Mouse (Mus musculus): Measurements from ENCODE around the gene Pdzd2. TPM values are rescaled to one million over a fixed set of nuclear protein-coding genes. Genes with fewer than 3 reads are reported as not detected.

The Pdzd2 gene
- total RNA-seq, 2 experiments from 2014 or later: 47.4 to 55.9 TPM

DNA sequence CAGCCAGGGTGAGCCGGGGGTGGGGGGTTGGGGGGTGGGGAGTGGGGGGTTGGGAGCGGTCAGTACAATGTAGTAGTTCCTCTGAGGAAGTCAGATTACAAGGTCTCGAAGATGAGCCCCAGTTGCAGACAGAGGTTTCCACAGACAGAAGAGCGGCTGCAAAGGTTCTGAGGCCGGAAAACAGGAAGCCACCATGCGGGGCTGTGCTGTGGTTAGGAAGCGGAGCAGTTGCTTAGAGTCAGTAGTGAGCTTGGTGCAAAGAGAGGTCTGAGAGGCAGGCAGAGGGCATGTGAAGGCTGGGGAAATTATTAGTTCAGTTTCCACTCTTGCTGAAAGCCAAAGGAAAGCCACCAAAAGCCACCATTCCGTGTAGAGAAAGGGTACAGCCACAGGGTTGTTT, 303.8 kb downstream of the Pdzd2 start:
- no peak for DNase-seq (ENCODE audit: low spot score in 2 of 2)

DNA sequence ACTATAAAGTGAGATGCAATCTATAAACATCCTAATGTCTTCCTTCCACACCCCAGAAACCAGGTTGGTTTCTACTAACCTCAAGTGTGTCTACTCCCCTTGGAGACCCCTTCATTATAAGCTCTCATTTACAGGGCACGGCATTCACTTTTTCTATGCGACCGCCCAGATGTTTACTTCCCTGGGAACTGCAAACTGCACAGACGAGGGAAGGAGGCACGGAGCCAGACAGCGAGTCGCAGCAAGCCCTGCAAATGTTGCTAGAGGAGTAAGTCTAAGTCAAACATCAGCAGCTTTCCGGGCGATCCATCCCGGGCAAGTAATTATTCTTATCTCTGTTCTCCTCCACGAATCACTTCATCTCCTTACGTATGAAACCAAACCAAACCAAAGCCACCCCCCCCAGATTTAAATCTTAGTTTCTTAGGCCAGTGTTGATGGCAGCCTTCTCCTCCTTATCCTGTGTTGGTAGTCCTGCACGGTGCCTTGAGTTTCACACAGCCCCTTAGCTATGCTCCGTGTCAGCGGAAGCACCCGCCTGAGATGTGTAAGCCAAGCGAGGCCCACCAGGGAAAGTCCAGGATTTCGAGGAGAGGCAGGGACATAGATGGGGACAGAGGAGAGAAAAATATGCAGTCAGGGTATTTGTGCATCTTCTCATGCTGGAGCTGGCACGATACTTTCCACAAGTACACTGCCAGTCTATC, 305.7 kb downstream of the Pdzd2 start:
- no peak for DNase-seq (ENCODE audit: low spot score in 2 of 2)

DNA sequence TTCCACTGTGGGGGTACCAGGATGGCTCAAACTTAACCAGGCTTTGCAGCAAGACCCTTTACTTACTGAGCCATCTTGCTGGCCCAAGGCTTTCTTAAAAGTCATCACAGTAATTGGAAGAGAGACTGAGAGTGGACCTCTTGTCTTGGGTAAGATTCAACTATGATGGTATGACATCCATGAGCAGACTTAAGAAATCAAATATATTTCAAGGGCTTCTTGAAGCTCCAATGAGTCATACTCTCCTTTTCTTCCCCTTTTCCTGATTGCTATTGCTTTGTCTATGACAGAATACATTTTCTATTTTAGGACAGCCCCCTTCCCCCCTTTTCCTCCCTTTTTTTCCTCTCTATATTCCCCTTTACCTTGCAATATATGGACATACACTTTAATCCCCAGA, 306.8 kb downstream of the Pdzd2 start:
- no peak for DNase-seq (ENCODE audit: low spot score in 2 of 2)

DNA sequence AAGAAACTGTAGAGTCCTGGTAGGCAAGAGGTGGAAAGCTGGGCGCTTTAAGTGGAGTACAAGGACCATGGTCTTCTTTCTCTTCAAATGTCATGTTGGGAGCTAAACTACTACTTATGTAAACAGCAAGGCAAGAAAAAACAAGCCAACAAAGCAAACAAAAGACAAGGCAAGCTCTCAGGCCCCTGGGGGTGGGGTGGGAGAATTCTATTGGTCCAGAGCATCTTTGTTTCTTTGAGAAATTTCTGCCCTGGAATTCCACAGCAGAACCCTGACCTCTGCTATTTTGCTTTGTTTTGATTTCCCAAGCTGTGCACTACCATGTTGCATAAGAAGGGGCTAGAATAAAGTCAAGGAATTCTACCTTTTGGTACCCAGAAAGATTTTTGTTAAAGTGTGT, 307.4 kb downstream of the Pdzd2 start:
- DNase-seq (ENCODE audit: low spot score in 2 of 2): no peak

DNA sequence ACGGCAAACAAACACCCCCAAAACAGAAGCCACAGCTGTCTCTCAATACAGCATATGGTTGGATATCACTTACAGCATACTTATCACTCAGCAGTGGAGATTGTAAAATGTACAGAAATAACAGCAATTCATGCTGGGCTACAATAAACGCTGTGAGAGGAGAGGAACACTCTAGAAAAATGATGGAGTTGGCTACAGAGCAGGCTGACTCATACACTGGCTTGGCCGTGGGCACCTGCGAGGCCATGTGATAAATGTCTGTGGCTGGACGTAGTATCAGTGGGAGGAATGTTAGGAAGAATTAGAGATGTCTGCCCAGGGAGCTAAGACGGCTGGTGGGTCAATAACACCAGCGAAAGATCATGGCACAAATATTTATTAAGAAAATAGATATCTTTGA, 308.0 kb downstream of the Pdzd2 start:
- DNase-seq (ENCODE audit: low spot score in 2 of 2): no peak

DNA sequence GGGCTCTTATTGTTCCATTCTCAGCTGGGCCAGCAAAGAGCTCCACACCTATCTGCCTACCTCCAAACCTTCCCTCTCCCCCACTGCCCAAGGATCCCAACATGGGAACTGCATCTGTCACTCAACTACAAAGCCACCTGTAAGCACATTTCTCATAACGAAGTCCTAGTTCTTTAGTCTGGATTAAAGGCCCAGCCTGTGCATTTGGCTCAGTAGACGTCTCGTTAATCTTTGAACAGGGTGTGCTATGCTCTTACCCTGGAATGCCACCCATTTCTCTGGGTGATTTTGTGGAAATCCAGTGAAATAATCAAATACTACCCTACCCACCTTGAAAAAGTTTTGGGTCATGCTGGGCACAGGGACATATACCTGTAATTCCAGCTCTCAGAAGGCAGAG, 308.5 kb downstream of the Pdzd2 start:
- no peak for DNase-seq (ENCODE audit: low spot score in 2 of 2)

DNA sequence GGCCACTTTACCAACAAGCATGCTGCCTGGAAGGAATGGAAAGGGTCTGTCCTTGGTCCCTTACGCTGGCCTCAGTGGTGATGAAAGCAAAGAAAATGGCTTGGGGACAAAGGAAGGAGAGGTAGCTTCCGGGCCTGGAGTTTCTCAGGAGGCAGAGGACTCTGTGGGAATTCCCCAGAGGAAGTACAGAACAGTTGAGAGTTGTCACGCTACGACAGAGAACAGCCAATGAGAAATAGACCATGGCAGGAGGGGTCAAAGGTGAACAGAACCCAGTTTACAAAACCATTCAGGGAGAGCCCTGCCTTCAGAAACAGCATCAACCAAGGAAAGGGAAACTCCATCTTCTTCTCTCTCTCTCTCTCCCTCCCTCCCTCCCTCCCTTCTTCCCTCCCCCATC, 309.1 kb downstream of the Pdzd2 start:
- DNase-seq (ENCODE audit: low spot score in 2 of 2): no peak

DNA sequence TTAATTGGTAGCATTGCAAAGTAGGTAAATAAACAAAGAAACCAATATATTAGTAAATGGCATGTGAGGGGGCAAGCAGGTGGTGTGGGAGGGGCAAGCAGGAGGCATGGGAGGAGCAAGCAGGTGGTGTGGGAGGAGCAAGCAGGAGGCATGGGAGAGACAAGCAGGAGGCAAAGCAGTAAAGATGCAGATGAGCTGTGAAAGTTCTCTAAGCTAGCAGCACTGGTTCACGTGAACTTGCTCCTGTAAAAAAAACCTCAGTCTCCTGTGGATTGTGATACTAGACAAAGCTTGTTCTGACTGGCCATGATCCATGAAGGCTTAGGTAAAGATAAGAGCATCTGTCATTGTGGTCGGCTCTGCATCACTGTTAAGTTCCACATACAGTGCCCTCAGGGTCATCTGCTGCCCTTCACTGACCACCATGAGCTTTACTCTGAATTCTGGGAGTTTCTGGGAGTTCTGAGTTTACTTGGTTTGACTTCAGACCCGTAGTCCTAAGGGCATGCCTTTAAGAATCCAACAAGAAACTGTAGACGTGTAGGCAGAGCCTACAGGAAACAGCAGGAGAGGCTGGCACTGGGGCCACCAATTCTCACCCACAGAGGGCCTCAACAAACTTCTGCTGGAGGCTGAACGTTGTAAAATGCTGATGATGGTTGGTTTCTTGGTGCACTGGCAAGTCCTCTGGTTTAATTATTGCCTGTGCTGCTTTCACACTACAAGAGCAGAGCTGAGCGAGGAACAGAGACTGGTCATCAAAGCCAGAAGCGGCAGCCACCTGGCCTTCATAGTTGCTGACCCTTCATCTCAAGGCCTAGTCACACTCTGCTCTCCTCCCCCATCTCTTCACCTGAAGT, 309.9 kb downstream of the Pdzd2 start:
- no peak for DNase-seq (ENCODE audit: low spot score in 2 of 2)

DNA sequence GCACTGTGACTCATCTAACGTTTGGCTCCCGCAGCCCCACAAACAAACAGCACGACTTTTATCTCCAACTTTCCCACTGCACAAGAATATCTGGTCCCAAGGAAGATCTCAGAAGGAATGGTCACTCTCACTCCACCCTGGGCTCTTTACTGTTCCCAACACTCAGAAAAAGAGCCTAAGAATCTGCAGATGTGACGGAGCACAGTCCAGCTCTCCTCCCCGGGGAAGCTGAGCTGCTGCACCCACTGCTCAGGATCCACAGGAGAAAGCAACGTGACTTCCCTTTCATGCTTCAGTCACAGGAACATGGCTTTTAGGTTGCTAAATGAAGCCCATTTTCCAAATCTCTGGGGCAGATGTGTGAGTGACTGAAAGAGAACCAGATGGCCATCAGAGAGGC, 311.9 kb downstream of the Pdzd2 start:
- no peak for DNase-seq (ENCODE audit: low spot score in 2 of 2)

DNA sequence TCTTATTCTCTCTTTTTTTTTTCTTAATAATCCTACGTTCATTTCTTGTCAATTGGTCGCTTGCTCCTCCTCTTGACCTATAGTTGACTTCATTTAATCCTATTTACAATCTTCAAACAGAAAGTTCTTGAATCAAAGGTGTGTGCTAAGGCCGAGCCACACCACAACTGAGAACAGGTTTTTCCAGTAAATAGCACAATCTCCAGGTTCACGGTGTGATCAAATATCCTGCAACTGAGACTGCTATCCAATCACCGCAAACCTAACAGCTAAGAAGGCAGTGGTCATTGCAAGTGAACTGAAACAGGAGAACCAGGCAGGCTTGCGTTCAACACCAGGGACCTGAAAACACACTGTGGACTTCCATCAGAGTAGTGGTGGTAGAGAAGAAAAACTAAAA, 313.4 kb downstream of the Pdzd2 start:
- no peak for DNase-seq (ENCODE audit: low spot score in 2 of 2)

DNA sequence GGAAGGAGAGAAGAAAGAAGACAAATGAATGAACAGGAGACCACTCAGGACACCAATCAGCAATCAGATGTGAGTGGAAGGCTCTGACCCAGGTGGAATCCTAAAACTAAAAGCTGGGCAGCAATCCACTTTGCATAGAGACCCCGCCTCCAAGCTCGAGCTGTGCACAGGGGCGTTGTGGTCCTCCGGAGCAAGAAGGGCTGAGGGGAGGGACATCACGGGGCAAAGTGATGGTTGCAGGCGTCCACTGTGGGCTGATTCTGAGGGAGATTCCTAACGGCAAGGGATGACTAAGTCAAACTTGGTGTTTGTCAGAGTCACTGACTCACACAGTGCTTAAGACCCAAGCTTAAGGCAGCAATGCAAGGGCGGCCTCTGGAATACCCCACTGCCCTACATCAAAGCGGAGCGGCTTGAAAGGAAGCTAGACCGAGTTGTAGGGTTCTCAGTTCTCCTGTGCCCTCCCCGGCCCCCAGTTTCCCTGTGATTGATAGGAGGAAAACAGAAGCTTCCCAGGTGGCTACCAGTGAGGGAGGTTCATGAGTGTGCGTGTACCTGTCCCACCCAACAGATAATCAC, 314.6 kb downstream of the Pdzd2 start:
- DNase-seq (ENCODE audit: low spot score in 2 of 2): no peak

DNA sequence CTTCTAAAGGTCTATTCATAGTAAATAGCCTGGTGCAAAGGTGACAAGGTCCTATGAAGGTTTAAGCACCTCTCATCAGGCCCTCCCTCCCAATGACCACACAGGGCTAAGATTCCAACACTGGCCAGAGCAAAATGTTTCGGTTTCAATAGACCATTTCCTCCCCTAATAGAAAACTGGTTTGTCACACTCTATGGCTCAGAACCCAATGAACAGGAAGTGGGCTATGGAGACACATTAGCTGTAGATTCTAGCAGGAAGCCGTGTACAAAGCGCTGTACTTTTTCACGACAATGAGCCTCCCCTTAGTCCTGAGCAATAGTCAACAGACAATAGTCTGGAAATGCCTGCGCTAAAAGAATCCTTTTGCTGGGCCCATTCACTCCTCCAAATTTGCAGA, 315.5 kb downstream of the Pdzd2 start:
- DNase-seq (ENCODE audit: low spot score in 2 of 2): no peak

DNA sequence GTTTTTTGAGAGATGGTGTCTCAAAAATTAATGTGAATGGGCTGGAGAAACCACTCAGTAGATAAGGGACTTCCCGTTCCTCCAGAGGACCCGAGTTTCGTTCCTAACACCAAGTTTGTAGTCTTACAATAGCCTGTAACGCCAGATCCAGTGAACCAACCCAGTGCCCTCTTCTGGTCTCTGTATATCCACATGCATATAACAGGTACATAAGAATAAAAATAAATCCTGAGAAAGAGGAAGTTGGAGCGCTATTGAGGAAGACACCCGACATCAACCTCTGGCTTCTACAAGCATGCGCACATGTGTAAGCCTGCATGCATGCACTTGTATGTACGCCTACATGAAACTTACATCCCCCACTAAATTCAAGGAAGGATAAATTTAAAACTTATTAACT, 318.8 kb downstream of the Pdzd2 start:
- no peak for DNase-seq (ENCODE audit: low spot score in 2 of 2)

DNA sequence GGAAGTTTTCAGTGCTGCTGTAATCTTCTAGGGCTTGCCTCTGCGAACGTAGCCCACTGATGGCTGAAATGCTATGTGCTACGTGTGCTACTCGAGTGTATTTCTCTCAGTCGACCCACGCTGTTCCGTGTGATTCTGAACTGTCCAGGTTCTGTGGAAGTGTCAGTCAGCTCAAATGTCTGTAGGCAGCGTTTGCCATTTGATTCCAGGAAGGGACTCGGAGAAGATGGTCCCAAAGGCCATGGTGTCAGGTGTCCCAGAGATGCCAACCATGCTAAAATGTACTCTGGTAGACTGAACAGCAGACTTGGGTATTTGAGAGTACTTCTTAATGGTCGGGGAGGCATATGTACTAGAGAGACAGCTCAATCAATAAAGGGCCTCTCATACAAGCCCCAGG, 319.3 kb downstream of the Pdzd2 start:
- no peak for DNase-seq (ENCODE audit: low spot score in 2 of 2)

DNA sequence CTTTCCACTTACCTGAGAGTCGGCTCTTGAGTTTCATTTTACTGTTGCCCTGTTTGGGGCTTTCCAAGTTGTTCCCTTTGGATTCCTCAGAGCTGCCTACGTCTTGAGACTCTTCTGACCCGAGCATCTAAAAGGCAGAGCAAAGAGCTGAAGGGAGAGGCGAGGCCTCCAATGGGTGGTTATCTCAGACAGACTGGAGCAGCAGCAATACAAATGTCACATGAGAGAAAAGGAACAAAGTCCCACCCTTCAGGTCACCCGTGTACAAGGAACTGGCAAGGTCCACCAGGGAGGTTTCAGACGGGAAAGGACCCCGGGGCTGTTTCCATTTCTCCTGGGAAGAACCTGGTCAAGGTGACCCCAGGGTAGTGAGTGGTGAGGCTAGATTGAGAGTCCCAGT, 320.3 kb downstream of the Pdzd2 start:
- DNase-seq (ENCODE audit: low spot score in 2 of 2): no peak

DNA sequence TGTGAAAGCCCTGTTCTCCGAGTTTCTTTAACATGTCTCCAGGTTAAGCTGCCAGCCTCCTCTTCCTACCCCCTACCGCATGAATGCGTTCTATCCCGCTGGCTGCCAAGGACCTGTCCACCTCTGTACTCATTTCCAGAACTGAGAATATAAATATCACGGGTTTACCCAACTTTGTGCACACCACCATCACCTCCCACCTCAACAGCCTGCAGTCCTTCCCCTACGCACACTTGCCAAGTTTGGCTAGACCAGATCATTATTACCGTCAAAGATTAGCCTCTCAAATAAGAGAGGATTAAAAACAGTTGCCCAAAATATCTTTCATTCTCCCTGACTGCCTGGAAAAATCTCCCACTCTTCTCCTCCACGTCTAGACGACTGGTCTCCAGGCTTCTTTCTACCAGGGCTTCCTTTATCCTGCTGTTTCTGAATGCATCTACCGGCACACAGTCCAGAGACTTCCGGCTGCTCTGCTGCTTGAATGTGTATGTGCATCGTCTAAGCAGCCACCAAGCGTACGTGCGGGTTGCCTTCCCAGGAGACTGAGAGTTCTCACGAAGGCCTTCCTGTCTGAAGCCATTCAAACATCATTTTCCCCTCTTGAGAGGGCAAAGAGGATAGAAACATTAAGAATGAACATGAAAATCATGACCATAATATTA, 324.1 kb downstream of the Pdzd2 start:
- DNase-seq (ENCODE audit: low spot score in 2 of 2): no peak

DNA sequence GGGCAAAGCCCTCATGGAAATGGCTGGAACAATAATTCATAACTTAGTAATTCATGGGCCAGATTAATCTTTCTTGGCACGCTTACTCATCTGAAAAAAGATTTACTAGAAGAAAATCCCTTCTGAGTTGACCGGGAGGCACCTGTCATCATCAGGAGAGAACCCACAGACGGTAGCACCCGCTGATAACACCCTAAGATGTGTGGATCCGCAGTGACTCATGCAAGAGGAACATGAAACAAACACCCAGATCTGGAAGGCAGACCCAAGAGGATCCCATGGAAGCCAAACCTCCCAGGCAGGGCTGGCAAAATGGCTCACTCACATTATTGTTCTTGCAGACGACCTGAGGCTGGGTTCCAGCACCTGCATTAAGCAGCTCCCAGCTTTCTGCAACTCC, 325.0 kb downstream of the Pdzd2 start:
- no peak for DNase-seq (ENCODE audit: low spot score in 2 of 2)

DNA sequence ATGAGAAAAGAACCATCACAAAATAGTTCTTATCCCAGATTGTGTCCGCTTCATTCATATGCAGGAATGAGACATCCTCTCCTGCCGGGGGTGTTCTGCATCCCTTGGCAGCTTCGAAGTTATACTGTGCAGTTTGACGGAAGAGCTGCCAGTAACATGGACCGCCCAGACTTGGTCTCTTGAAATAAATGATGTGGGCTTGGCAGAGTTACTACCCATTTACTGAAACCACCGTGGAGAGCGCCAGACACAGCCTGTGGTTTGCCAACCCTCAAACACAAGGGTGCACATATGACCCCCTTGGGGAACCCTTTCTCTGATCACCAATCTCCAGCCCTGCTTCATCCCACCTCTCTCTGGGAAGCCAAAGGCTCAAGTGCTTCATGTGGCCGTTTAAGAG, 331.5 kb downstream of the Pdzd2 start:
- peak; percentile 13 to 54 for DNase-seq (ENCODE audit: low spot score in 2 of 2)

DNA sequence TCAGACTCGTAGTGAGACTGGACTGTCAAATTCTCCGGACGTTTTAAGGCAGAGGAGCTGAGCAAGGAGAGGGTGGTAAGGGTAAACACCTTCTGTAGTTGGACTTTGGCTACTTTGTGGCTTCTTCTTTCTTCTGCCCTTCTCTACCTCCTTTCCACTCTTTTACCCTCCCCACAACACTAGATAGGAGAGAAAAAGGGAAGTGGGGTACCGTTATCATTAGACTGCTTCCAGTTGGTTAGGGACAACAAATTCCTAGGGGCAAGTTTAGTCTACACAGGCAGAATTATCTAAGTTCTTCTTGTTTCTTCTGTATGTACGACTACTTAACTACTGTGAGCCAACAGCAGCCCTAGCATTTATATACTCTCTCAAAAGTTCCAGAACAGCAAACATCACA, 334.1 kb downstream of the Pdzd2 start:
- DNase-seq (ENCODE audit: low spot score in 2 of 2): no peak

DNA sequence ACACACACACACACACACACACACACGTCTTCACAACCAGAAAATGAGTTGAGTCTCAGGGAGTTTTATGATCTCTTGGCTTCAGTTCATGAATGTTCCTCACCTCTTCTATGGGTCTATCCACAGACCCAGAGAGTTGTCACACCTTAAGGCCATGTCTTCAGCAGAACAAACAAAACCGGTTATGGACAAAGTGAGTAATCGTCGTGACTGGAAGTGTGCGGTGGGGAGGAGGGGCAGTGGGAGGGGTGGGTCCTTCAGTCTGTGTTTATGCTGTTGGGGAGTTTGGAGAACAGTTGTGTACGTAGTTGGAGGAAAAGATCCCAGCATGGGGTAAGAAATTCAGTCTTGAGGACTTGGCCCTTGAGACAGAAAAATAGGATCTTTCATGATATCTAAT, 342.7 kb downstream of the Pdzd2 start:
- DNase-seq (ENCODE audit: low spot score in 2 of 2): no peak

DNA sequence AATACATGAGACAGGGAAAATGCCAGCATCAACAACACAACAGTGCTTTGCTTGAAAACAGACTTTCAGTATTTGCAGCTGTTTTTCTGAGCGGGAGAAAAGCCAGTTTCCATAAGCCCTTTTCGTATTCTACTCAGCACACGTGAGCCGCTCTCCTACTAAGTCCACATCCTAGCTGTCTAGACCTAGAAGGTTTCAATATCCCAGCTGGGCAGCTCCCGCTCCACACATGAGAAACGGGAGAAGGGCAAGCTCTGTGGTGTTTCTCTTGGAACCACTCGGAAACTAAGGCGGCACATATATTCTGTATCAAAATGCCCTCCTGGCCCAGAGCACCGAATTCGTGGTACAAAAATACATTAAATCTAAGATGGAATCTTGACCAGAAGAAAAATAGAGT, 345.0 kb downstream of the Pdzd2 start:
- no peak for DNase-seq (ENCODE audit: low spot score in 2 of 2)

Data from layer of hippocampus, adult 18-20 months (tissue).